Mouse (Mus musculus): ENCODE measurements around the gene Pla2g4b. TPM values are rescaled to one million over a fixed set of nuclear protein-coding genes. Genes with fewer than 3 reads are reported as not detected.

Gene Pla2g4b
- total RNA-seq, 1 experiment = 2.7 TPM

DNA sequence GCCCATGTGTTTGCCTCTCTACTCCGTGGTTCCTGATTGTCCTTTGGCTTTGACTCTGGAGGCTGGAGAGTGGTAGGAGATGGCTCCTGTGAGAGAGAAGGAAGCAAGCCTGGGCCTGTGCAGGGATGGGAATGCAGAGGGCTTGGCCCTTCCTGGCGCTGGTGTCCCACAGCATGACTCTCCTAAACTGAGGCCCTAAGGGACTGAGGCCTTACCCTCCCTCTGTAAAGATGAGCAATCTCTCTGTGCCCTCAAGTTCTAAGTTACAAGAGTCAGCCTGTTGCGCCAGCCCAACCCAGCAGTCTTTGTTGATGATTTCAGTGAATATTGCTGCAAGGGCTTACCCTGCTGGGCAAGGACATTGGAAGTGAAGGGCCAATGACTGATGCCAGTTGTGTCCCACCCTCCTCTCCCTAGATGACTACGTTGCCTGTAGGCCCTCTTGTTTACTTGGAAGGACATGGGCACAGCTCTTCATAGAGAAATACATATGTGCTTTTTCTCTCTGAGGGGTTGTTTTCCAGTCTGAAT, 25.5 kb upstream of the Pla2g4b start:
- H3K4me3 ChIP-seq (ENCODE audit: insufficient read depth in 1 of 2, low read depth in 1 of 2, low read length in 2 of 2, poor library complexity in 1 of 2, severe bottlenecking in 1 of 2) = no peak overlapping the region
- TF ChIP-seq HCFC1 (IDR thresholded peaks at IDR 0.05; ENCODE audit: borderline replicate concordance, insufficient read depth, low read length) (no peak), MAFK (IDR thresholded peaks at IDR 0.05; ENCODE audit: insufficient read depth, low read depth, low read length) (no peak), ZC3H11A (IDR thresholded peaks at IDR 0.05; ENCODE audit: borderline replicate concordance, low read depth, low read length) (no peak), ZNF384 (IDR thresholded peaks at IDR 0.05; ENCODE audit: low read depth, low read length) (no peak), CHD2 (IDR thresholded peaks at IDR 0.05; ENCODE audit: low read depth, low read length) (no peak)
- no peaks in the 10 kb centered on the region for H3K9me3 ChIP-seq (ENCODE audit: control insufficient read depth, insufficient read depth, low read depth, low read length)
- no peaks in the 10 kb centered on the region for H3K36me3 ChIP-seq (ENCODE audit: control insufficient read depth, insufficient read depth, low read length, poor library complexity, severe bottlenecking)
- peak overlapping the region; percentile 9; the same call in 1 of the 2 replicates for H3K9ac ChIP-seq (ENCODE audit: insufficient read depth, low read depth, low read length, poor library complexity, severe bottlenecking)
- no peak overlapping the region for H3K27ac ChIP-seq (ENCODE audit: insufficient read depth, low read depth, low read length, poor library complexity, severe bottlenecking)
- in situ Hi-C loops (cut with MboI; ENCODE audit: low sequenced_read_pairs in 2 of 2, unreplicated experiment in 2 of 2) = no loop called here
- no peak for DNase-seq (ENCODE audit: low read depth, low spot score)
- 0 out of 4 replicates have a peak, but pooled peaks cover 0 to 1% of the 10 kb centered on the region in 2 experiments for H3K4me1 ChIP-seq (ENCODE audit: control insufficient read depth in 2 of 2, insufficient read depth in 2 of 2, low read length in 2 of 2, poor library complexity in 1 of 2)

DNA sequence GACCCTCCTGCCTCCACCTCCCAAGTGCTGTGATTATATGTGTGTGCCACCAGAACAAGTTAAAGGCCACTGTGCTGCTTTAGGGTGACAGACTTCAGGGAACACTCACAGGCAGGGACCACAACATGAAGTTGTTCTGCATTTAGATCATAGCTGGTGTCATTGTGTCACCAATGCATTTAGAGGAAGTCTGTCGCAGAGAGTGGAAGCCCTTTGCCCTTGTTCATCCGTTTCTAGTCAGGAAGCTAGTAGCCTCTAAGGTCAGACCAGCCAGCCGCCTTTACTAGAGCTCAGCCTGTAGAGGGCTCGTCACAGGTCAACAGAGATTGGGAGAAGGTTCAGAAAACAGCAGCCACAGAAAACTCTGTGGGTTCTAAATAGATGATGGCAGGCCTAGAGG, 24.5 kb upstream of the Pla2g4b start:
- Histone ChIP-seq H3K4me1 (ENCODE audit: control insufficient read depth in 2 of 2, insufficient read depth in 2 of 2, low read length in 2 of 2, poor library complexity in 1 of 2) (0 out of 4 replicates have a peak, but pooled peaks cover 0 to 1% of the 10 kb centered on the region in 2 experiments), H3K9me3 (ENCODE audit: control insufficient read depth, insufficient read depth, low read depth, low read length) (no peaks in the 10 kb centered on the region), H3K27ac (ENCODE audit: insufficient read depth, low read depth, low read length, poor library complexity, severe bottlenecking) (no peak overlapping the region), H3K36me3 (ENCODE audit: control insufficient read depth, insufficient read depth, low read length, poor library complexity, severe bottlenecking) (no peaks in the 10 kb centered on the region), H3K4me3 (ENCODE audit: insufficient read depth in 1 of 2, low read depth in 1 of 2, low read length in 2 of 2, poor library complexity in 1 of 2, severe bottlenecking in 1 of 2) (no peak overlapping the region), H3K9ac (ENCODE audit: insufficient read depth, low read depth, low read length, poor library complexity, severe bottlenecking) (no peak overlapping the region; the same call in 1 of the 2 replicates)
- no peak for DNase-seq (ENCODE audit: low read depth, low spot score)
- in situ Hi-C loops (cut with MboI; ENCODE audit: low sequenced_read_pairs in 2 of 2, unreplicated experiment in 2 of 2) = no loop called here
- TF ChIP-seq ZC3H11A (IDR thresholded peaks at IDR 0.05; ENCODE audit: borderline replicate concordance, low read depth, low read length) (no peak), ZNF384 (IDR thresholded peaks at IDR 0.05; ENCODE audit: low read depth, low read length) (no peak), HCFC1 (IDR thresholded peaks at IDR 0.05; ENCODE audit: borderline replicate concordance, insufficient read depth, low read length) (no peak), CHD2 (IDR thresholded peaks at IDR 0.05; ENCODE audit: low read depth, low read length) (no peak), MAFK (IDR thresholded peaks at IDR 0.05; ENCODE audit: insufficient read depth, low read depth, low read length) (no peak)

DNA sequence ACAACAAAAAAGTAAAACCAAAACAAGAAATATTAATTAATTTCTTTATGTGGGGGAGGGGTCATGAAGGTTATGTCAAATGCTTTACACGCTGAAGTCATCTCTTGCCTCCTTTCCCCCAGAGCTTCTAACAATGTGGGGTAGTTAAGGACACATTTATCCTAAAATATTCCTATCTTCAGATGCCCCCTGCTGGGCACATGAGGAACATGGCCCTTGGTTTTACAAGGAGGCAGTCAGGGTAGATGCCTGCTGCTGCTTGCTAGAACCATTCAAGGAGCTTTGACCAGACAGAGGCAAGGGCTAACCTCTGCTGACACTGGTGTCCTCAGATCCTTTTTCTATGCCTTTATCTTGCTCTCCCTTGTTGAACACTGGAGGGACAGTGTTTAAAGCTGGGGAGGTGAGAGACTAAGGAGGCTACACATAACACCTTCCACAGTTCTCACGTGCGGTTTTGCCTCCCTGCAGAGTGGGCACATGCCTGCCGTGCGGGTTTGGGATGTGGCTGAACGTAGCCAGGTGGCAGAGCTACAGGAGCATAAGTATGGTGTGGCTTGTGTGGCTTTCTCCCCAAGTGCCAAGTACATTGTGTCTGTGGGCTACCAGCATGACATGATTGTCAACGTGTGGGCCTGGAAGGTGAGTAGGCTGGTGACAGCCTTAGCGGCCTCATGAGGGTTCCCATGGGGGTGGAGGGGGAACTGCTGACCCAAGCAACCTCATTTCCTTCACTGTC, 21.6 kb upstream of the Pla2g4b start:
- Histone ChIP-seq H3K9ac (ENCODE audit: insufficient read depth, low read depth, low read length, poor library complexity, severe bottlenecking) (no peak overlapping the region), H3K9me3 (ENCODE audit: control insufficient read depth, insufficient read depth, low read depth, low read length) (no peaks in the 10 kb centered on the region), H3K27ac (ENCODE audit: insufficient read depth, low read depth, low read length, poor library complexity, severe bottlenecking) (no peak overlapping the region), H3K4me3 (ENCODE audit: insufficient read depth in 1 of 2, low read depth in 1 of 2, low read length in 2 of 2, poor library complexity in 1 of 2, severe bottlenecking in 1 of 2) (no peak overlapping the region), H3K36me3 (ENCODE audit: control insufficient read depth, insufficient read depth, low read length, poor library complexity, severe bottlenecking) (no peaks in the 10 kb centered on the region), H3K4me1 (ENCODE audit: control insufficient read depth in 2 of 2, insufficient read depth in 2 of 2, low read length in 2 of 2, poor library complexity in 1 of 2) (0 out of 4 replicates have a peak, but pooled peaks cover 0 to 1% of the 10 kb centered on the region in 2 experiments)
- DNase-seq (ENCODE audit: low read depth, low spot score) = peak; percentile 34
- TF ChIP-seq MAFK (IDR thresholded peaks at IDR 0.05; ENCODE audit: insufficient read depth, low read depth, low read length) (no peak), ZNF384 (IDR thresholded peaks at IDR 0.05; ENCODE audit: low read depth, low read length) (no peak), HCFC1 (IDR thresholded peaks at IDR 0.05; ENCODE audit: borderline replicate concordance, insufficient read depth, low read length) (no peak), ZC3H11A (IDR thresholded peaks at IDR 0.05; ENCODE audit: borderline replicate concordance, low read depth, low read length) (no peak), CHD2 (IDR thresholded peaks at IDR 0.05; ENCODE audit: low read depth, low read length) (no peak)
- in situ Hi-C loops (cut with MboI; ENCODE audit: low sequenced_read_pairs in 2 of 2, unreplicated experiment in 2 of 2) = no loop called here

DNA sequence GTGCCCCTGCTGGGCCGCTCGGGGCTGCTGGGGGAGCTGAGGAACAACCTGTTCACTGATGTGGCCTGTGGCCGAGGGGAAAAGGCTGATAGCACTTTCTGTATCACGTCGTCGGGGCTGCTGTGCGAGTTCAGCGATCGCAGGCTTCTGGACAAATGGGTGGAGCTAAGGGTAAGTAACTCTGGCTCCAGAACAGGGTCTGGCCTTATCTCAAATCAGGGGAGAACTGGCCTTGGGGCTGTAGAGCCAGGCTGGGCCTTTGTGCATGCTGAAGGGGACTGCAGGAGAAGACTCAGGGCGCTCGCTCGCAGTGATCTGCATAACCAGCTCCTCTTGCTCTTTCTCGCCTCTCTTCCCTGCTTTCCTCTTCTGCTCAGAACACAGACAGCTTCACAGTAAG, 20.3 kb upstream of the Pla2g4b start:
- Histone ChIP-seq H3K9ac (ENCODE audit: insufficient read depth, low read depth, low read length, poor library complexity, severe bottlenecking) (no peak overlapping the region), H3K4me3 (ENCODE audit: insufficient read depth in 1 of 2, low read depth in 1 of 2, low read length in 2 of 2, poor library complexity in 1 of 2, severe bottlenecking in 1 of 2) (no peak overlapping the region), H3K36me3 (ENCODE audit: control insufficient read depth, insufficient read depth, low read length, poor library complexity, severe bottlenecking) (no peaks in the 10 kb centered on the region), H3K27ac (ENCODE audit: insufficient read depth, low read depth, low read length, poor library complexity, severe bottlenecking) (no peak overlapping the region), H3K9me3 (ENCODE audit: control insufficient read depth, insufficient read depth, low read depth, low read length) (no peaks in the 10 kb centered on the region), H3K4me1 (ENCODE audit: control insufficient read depth in 2 of 2, insufficient read depth in 2 of 2, low read length in 2 of 2, poor library complexity in 1 of 2) (no peaks in the 10 kb centered on the region)
- no peak for TF ChIP-seq CHD2 (IDR thresholded peaks at IDR 0.05; ENCODE audit: low read depth, low read length)
- TF ChIP-seq HCFC1 (IDR thresholded peaks at IDR 0.05; ENCODE audit: borderline replicate concordance, insufficient read depth, low read length) = no peak
- no peak for TF ChIP-seq ZC3H11A (IDR thresholded peaks at IDR 0.05; ENCODE audit: borderline replicate concordance, low read depth, low read length)
- TF ChIP-seq ZNF384 (IDR thresholded peaks at IDR 0.05; ENCODE audit: low read depth, low read length) = no peak
- TF ChIP-seq MAFK (IDR thresholded peaks at IDR 0.05; ENCODE audit: insufficient read depth, low read depth, low read length) = no peak
- in situ Hi-C loops (cut with MboI; ENCODE audit: low sequenced_read_pairs in 2 of 2, unreplicated experiment in 2 of 2) = no loop called here
- no peak for DNase-seq (ENCODE audit: low read depth, low spot score)

Data from ES-E14 (cell line).